Comparison of ENCODE assay signal across 12 mouse cellular contexts in the genomic region with DNA sequence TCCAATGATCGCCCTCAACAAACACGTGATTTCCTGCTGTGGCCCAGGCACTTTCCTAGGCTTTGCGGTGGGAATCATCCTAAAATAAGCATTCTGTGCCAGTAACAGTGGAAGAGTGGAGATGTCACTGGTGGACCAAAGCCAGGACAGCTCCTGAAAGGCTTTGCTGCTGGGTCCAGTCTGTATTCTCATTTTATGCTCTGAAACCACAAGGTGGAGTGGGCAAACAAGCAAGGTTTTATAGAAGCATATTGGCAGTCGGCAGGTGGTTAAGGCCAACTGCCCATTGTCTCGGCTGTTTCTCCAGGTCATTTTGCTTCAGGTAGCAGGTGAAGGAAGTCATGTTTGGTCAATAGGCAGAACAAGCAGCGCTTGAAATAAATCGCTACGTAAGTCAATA. TPM values are rescaled to one million over a fixed set of nuclear protein-coding genes. Genes with fewer than 3 reads are reported as not detected.
A peak's percentile ranks its signal among the peaks of the same experiment; 100 is the strongest.
DNase-seq lines count a peak whose midpoint lies in the region; ATAC-seq and TF ChIP-seq lines count a peak whose summit lies in the region.
"Had no signal": no experiment of that assay in that cellular context is flagged by ENCODE, and none has a peak within 500 bp of the region (broad histone marks: within the 10 kb centered on the region; RNA-seq: fewer than 3 reads in every experiment).

No protein-coding gene starts in this region.

- H3K79me2 ChIP-seq in heart, adult 2 months (replicated peaks; ENCODE audit: control insufficient read depth, insufficient read depth, low read length), result no peaks in the 10 kb centered on the region; the same call in 1 of the 2 replicates

- H3K4me2 ChIP-seq in lung, embryonic 14.5 days, result peak overlapping the region; percentile 1; the same call in 1 of the 2 replicates
- H3K4me2 ChIP-seq: heart, embryonic 15.5 days had no signal

- no peaks in the 10 kb centered on the region for H3K27me3 ChIP-seq in lung, embryonic 14.5 days (ENCODE audit: insufficient read depth, low read length)
- no peaks in the 10 kb centered on the region for H3K27me3 ChIP-seq in heart, adult 2 months (ENCODE audit: control insufficient read depth, insufficient read depth, low read length)
- H3K27me3 ChIP-seq: heart, embryonic 15.5 days had no signal

- no peak overlapping the region for H3K9ac ChIP-seq in lung, embryonic 14.5 days
- no peak overlapping the region for H3K9ac ChIP-seq in heart, adult 2 months (ENCODE audit: low read depth, low read length)
- H3K9ac ChIP-seq: heart, embryonic 15.5 days had no signal

- no peak for TF ChIP-seq POLR2A in lung, adult 2 months (IDR thresholded peaks at IDR 0.05; ENCODE audit: borderline replicate concordance, extremely low read depth, low read depth, low read length)
- no peak for TF ChIP-seq POLR2A in heart, adult 2 months (IDR thresholded peaks at IDR 0.05; ENCODE audit: insufficient read depth, low read depth, low read length)

- H3K4me1 ChIP-seq in lung, embryonic 14.5 days (ENCODE audit: insufficient read depth), result peaks cover 25% of the 10 kb centered on the region
- peaks cover 13% of the 10 kb centered on the region for H3K4me1 ChIP-seq in lung, adult 2 months (ENCODE audit: control insufficient read depth, insufficient read depth, low read length)
- peaks cover 4% of the 10 kb centered on the region for H3K4me1 ChIP-seq in heart, adult 2 months (ENCODE audit: control insufficient read depth, insufficient read depth, low read length)

- H3K27ac ChIP-seq in gastrocnemius, adult 2 months, result peak overlapping the region; percentile 29; the same call in 1 of the 2 replicates
- no peak overlapping the region for H3K27ac ChIP-seq in lung, embryonic 14.5 days (ENCODE audit: low read depth)
- H3K27ac ChIP-seq in heart, adult 2 months, result no peak overlapping the region
- H3K27ac ChIP-seq: heart, embryonic 15.5 days had no signal

- no peak for ATAC-seq in lung, embryonic 14.5 days (ENCODE audit: insufficient read depth)

- TF ChIP-seq CTCF in gastrocnemius, adult 2 months (IDR thresholded peaks at IDR 0.05), result no peak
- TF ChIP-seq CTCF in lung, embryonic 14.5 days (IDR thresholded peaks at IDR 0.05; ENCODE audit: low read depth), result no peak
- TF ChIP-seq CTCF in lung, adult 2 months (IDR thresholded peaks at IDR 0.05; ENCODE audit: insufficient read depth, low read length), result no peak
- TF ChIP-seq CTCF in heart, adult 2 months (IDR thresholded peaks at IDR 0.05), result no peak

- no peak overlapping the region for H3K4me3 ChIP-seq in gastrocnemius, adult 2 months
- no peak overlapping the region for H3K4me3 ChIP-seq in lung, embryonic 14.5 days (ENCODE audit: low read depth, low read length)
- H3K4me3 ChIP-seq in lung, adult 2 months (replicated peaks; ENCODE audit: extremely low read depth, low read depth, low read length), result no peak overlapping the region
- no peak overlapping the region for H3K4me3 ChIP-seq in heart, adult 2 months
- H3K4me3 ChIP-seq: heart, embryonic 15.5 days had no signal

- 64% methylated on average over 8 of the region's 8 CpGs for WGBS in lung, embryonic 14.5 days
- WGBS in lung, adult 2 months, result 53% methylated on average over 8 of the region's 8 CpGs
- WGBS in heart, adult 2 months, result 70% methylated on average over 8 of the region's 8 CpGs

- no peaks in the 10 kb centered on the region for H3K36me3 ChIP-seq in lung, embryonic 14.5 days (ENCODE audit: insufficient read depth)
- no peaks in the 10 kb centered on the region for H3K36me3 ChIP-seq in heart, adult 2 months (ENCODE audit: control insufficient read depth, insufficient read depth, low read length)
- H3K36me3 ChIP-seq: heart, embryonic 15.5 days had no signal

- intact Hi-C loops in gastrocnemius, adult 2 months (cut with DNase I), result no loop called here
- intact Hi-C loops in heart, adult 2 months (cut with DNase I), result no loop called here

- no peak for DNase-seq in gastrocnemius, adult 2 months
- DNase-seq in gastrocnemius, postnatal 10 days, result no peak
- DNase-seq in lung, embryonic 14.5 days, result no peak
- no peak for DNase-seq in lung, adult 2 months
- DNase-seq in cerebellum, adult 11 months, result peak; percentile 74
- peak; percentile 71 to 83 for DNase-seq in cerebellum, postnatal 36 days
- DNase-seq in embryo, embryonic 11 days, result no peak
- no peak for DNase-seq in heart, adult 2 months
- DNase-seq: adrenal gland, adult 8-10 months; thymus, adult 2 months had no signal

- no peaks in the 10 kb centered on the region for H3K9me3 ChIP-seq in lung, embryonic 14.5 days (ENCODE audit: low read depth, low read length)
- H3K9me3 ChIP-seq: heart, embryonic 15.5 days had no signal

- no peak for TF ChIP-seq EP300 in heart, adult 2 months (IDR thresholded peaks at IDR 0.05; ENCODE audit: insufficient read depth, low read depth, low read length)

RNA-seq across cellular contexts. Expression of gene Mpzl1, which starts 3.2 kb away (rescaled TPM):
- 1 to 10 TPM; 7.0 to 8.7 TPM for total RNA-seq in gastrocnemius, adult 2 months (2021)
- 10 to 100 TPM; 34.6 to 46.9 TPM for total RNA-seq in gastrocnemius, postnatal 10 days (2021)
- 208 and 220 TPM in 2 replicates for polyA plus RNA-seq in lung, embryonic 14.5 days (2014; fragmentation: Nextera tagmentation; extraction: Ambion mirVana)
- polyA plus RNA-seq in lung, adult 2 months (2012; rRNA removed), result 33.6 and 47.2 TPM in 2 replicates
- total RNA-seq in heart, adult 2 months (2021), result 10 to 100 TPM; 15.1 to 19.7 TPM
- polyA plus RNA-seq in heart, adult 2 months (2012; rRNA removed), result 18.3 and 25.6 TPM in 2 replicates
- total RNA-seq: neutrophil, adult 5-6 weeks had no signal

Comparison
In these comparisons a context has a peak if more than half of its experiments do, and no peak if none do; other contexts are left out.
1. DNase-seq: peak in cerebellum, adult 11 months (single experiment) and cerebellum, postnatal 36 days (2 of 2); none in gastrocnemius, adult 2 months (single experiment), gastrocnemius, postnatal 10 days (single experiment), lung, embryonic 14.5 days (single experiment), lung, adult 2 months (single experiment), embryo, embryonic 11 days (single experiment) and heart, adult 2 months (0 of 2).